Mouse (Mus musculus) forebrain, postnatal 0 days (tissue): ENCODE results near the gene Fastk. TPM values are rescaled to one million over a fixed set of nuclear protein-coding genes. Genes with fewer than 3 reads are reported as not detected.

Experiments used
- ATAC-seq: fragments of 200-750 bp; cut with Nextera tagmentation; 2 replicates; pipeline ENCODE4 v1.8.0; 2017; ENCODE audit warnings: mild to moderate bottlenecking, moderate library complexity
- DNase-seq: peaks from one replicate; pipeline ENCODE4 v3.0.0-alpha.2; 2015
- H3K27ac ChIP-seq: fragments of 300-500 bp; sonication (generic); 2 replicates; pipeline ENCODE4 v1.5.1; 2014; ENCODE audit warnings: low read depth, mild to moderate bottlenecking, antibody characterized with exemption, low read length, moderate library complexity, mixed read lengths
- H3K27me3 ChIP-seq: fragments of 300-500 bp; sonication (generic); 2 replicates; pipeline ENCODE4 v1.6.1; 2014; ENCODE audit warnings: mild to moderate bottlenecking, low read length, mixed read lengths; ENCODE audit not compliant: insufficient read depth
- H3K36me3 ChIP-seq: fragments of 300-500 bp; sonication (generic); 2 replicates; pipeline ENCODE4 v1.6.1; 2014; ENCODE audit warnings: mild to moderate bottlenecking, moderate library complexity; ENCODE audit not compliant: insufficient read depth
- H3K4me1 ChIP-seq: fragments of 300-500 bp; sonication (generic); 2 replicates; pipeline ENCODE4 v1.6.1; 2014; ENCODE audit warnings: antibody characterized with exemption; ENCODE audit not compliant: insufficient read depth
- H3K4me2 ChIP-seq: fragments of 300-500 bp; sonication (generic); 2 replicates; pipeline ENCODE4 v1.6.1; 2014; ENCODE audit warnings: low read depth, mild to moderate bottlenecking, moderate library complexity
- H3K4me3 ChIP-seq: fragments of 300-500 bp; sonication (generic); 2 replicates; pipeline ENCODE4 v1.5.1; 2014; ENCODE audit warnings: low read depth, low read length, mixed read lengths
- H3K9ac ChIP-seq: fragments of 300-500 bp; sonication (generic); 2 replicates; pipeline ENCODE4 v1.6.1; 2014; ENCODE audit warnings: mild to moderate bottlenecking
- H3K9me3 ChIP-seq: fragments of 300-500 bp; sonication (generic); 2 replicates; pipeline ENCODE4 v1.6.1; 2016; ENCODE audit warnings: low read length
- CTCF ChIP-seq: sonication (generic); IDR thresholded peaks from 2 replicates; pipeline ENCODE4 v1.5.1; 2016; ENCODE audit warnings: antibody characterized with exemption, control low read depth, low read depth
- WGBS: fragments of 180-500 bp; shearing (Covaris S2); extraction: QIAGEN DNeasy Blood & Tissue Kit; methylation state at CpG from one replicate; pipeline ENCODE4 v1.1.7; 2014; 5-methylcytosine and 5-hydroxymethylcytosine counted together
- polyA plus RNA-seq: library from polyadenylated mRNA; unstranded; fragments of >200 nt; fragmentation: Nextera tagmentation; extraction: Ambion mirVana; gene quantifications from 2 replicates; pipeline ENCODE4 v1.2.1, GENCODE M21; 2015
- total RNA-seq: library from RNA; depleted of rRNA; stranded (reverse); fragments of >200 nt; gene quantifications from 2 replicates; pipeline ENCODE4 v1.2.3, GENCODE M21; 2014

The Fastk gene
- total and polyA plus RNA-seq, 2 experiments from 2014 or later, result 88.7 to 132 TPM

DNA sequence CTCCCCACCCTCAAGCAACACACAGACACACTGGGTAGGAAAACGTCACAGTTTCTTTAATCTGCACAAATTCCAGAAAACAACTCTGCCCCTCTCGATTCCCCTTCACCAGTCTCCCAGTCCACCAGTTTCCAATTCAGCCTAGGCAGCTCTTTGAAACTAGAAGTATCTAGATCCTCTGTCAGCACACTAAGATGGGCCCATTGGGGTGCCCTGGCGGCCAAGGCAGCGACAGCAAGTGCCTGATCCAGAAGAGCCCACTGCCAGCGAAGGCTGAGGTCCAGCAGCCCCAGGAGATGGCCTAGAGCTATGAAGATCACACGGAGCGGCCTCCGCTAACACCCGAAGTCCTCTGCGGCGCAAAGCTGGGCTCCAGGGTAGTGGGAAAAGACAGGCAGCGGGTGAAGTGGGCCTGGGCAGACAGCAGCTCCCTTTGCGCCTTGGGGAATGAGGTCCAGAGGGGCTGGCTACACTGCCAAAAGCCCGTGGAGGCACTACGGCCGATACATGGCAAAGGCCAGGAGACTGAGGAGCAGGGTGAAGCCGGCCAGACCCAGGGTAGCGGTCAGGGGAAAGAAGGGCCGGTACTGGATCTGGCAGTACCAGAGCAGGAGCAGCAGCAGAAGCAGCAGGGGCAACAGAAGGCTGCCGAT is 467 bp upstream of the Fastk start:
- H3K36me3 ChIP-seq, result peaks cover 20% of the 10 kb centered on the region
- WGBS, result 56% methylated on average over 20 of the region's 20 CpGs
- H3K9me3 ChIP-seq, result no peaks in the 10 kb centered on the region
- ATAC-seq (peak; percentile 6), DNase-seq (no peak)
- peak overlapping the region; percentile 94 for H3K27ac ChIP-seq
- peaks cover 16% of the 10 kb centered on the region for H3K4me1 ChIP-seq
- peak overlapping the region; percentile 98 for H3K9ac ChIP-seq
- H3K27me3 ChIP-seq, result no peaks in the 10 kb centered on the region
- H3K4me2 ChIP-seq, result peak overlapping the region; percentile 97
- peak overlapping the region; percentile 87 for H3K4me3 ChIP-seq
- TF ChIP-seq CTCF, result peak; percentile 45

DNA sequence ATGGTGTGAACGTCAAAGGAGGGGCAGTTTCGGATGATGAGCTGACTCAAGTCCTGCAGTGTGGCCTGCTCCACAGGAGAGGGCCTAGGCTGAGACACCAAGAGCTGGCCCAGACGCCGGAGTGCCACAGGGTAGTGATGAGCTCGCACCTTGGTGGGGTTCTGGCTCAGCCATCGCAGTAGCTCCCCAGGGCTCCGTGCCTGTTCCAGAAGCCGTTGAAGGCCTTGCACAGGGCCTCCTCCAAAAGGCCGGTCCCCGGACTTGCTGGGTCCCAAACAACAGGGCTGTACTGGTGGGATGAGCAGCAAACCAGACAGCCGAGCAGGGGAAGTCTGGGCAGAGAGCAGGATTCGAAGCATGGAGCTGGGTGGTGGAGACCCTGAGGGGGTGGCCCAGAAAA is 1.2 kb downstream of the Fastk start:
- no peak for TF ChIP-seq CTCF
- WGBS, result 83% methylated on average over 12 of the region's 12 CpGs
- peak overlapping the region; percentile 87; the same call in 1 of the 2 replicates for H3K4me3 ChIP-seq
- no peaks in the 10 kb centered on the region for H3K27me3 ChIP-seq
- DNase-seq (no peak), ATAC-seq (no peak)
- H3K9me3 ChIP-seq, result no peaks in the 10 kb centered on the region
- peaks cover 33% of the 10 kb centered on the region for H3K36me3 ChIP-seq
- H3K4me1 ChIP-seq, result peaks cover 16% of the 10 kb centered on the region
- H3K4me2 ChIP-seq, result peak overlapping the region; percentile 97
- peak overlapping the region; percentile 98; the same call in 1 of the 2 replicates for H3K9ac ChIP-seq
- no peak overlapping the region for H3K27ac ChIP-seq

DNA sequence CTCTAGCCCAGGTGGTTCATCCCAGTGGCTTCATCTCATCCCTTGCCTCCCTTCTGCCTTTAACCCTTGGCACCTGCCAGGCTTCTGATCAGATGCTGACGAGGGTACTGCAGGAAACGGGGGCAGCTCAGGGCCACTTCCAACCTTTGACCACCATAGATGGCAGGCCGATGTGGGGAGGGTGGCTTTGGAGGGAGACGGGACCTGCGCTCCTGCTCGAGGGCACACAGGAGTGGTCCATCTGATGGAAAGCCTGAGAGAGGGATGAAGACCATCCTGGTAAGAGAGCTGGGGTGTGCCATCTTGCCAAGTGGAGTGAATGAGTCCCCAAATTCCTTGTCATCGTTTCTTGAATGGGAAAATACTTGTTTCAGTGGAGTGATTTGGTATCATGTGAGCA is 1.9 kb downstream of the Fastk start:
- peaks cover 36% of the 10 kb centered on the region for H3K36me3 ChIP-seq
- H3K27me3 ChIP-seq, result no peaks in the 10 kb centered on the region
- DNase-seq (no peak), ATAC-seq (no peak)
- no peak overlapping the region for H3K9ac ChIP-seq
- TF ChIP-seq CTCF, result no peak
- H3K4me3 ChIP-seq, result no peak overlapping the region
- no peak overlapping the region for H3K4me2 ChIP-seq
- 91% methylated on average over 7 of the region's 7 CpGs for WGBS
- no peak overlapping the region for H3K27ac ChIP-seq
- peaks cover 16% of the 10 kb centered on the region for H3K4me1 ChIP-seq
- H3K9me3 ChIP-seq, result no peaks in the 10 kb centered on the region

DNA sequence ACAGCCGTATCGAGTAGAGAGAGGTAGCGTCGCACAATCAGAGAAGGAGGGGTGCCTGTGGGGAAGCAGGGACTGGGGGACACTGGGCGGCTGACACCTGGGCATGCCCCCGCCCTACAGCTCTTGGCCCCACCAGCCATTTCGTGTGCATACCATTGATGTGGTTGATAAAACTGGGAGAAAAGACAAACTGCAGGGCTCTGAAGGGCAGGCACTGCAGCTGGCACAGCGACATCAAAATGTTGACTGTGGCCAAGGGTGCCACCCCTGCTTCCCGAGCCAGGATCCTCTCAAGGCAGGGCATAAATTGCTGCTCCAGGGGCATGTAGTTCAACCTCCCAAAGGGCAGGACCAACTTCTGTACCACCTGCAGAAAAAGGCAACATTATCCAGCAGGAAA is 3.1 kb downstream of the Fastk start:
- H3K9ac ChIP-seq, result no peak overlapping the region
- no peak overlapping the region for H3K4me3 ChIP-seq
- H3K4me1 ChIP-seq, result peaks cover 4% of the 10 kb centered on the region
- H3K27me3 ChIP-seq, result no peaks in the 10 kb centered on the region
- H3K4me2 ChIP-seq, result no peak overlapping the region
- DNase-seq (no peak), ATAC-seq (no peak)
- H3K36me3 ChIP-seq, result peaks cover 36% of the 10 kb centered on the region
- H3K9me3 ChIP-seq, result no peaks in the 10 kb centered on the region
- WGBS, result 89% methylated on average over 9 of the region's 9 CpGs
- no peak overlapping the region for H3K27ac ChIP-seq
- TF ChIP-seq CTCF, result no peak

DNA sequence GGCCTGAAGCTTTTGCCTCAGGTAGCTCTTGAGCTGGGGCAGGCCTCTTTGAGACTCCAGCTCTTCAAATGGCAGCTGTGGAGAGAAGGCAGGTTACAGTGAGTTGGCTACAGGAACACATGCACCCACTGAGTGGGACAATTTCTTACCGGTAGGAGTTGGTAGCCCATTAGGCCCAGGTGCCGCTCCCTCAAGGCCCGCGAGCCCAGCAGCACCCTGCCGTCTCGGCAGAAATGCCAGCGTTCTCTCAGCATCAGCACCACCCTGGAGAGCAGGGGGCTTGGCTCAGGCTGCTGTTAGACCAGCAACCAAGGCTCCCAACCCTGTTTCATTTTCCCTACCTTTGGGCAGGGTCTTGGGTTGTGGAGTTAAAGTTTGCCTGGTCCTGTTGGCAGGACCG is 3.9 kb downstream of the Fastk start:
- no peak for TF ChIP-seq CTCF
- Histone ChIP-seq H3K9ac (no peak overlapping the region), H3K4me2 (no peak overlapping the region), H3K9me3 (no peaks in the 10 kb centered on the region), H3K4me1 (no peaks in the 10 kb centered on the region; the same call in 1 of the 2 replicates), H3K27me3 (no peaks in the 10 kb centered on the region), H3K27ac (no peak overlapping the region), H3K36me3 (peaks cover 36% of the 10 kb centered on the region), H3K4me3 (no peak overlapping the region)
- DNase-seq (no peak), ATAC-seq (no peak)
- WGBS, result 93% methylated on average over 8 of the region's 8 CpGs

DNA sequence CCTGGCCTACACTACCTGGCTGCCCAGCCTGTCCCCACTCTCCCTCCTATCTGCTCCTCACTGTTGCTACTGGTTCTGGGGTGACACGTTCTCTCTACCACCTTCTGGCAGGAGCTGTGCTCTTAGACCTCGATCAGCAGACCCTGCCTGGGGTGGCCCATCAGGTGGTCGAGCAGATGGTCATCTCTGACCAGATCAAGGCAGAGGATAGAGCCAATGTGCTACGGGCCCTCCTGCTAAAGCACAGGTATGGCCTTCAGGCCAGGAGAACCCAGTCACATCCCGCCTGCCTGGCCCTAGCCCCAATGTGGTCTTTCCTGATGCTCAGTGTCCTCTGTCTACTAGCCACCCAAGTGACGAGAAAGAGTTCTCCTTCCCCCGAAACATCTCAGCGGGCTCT is 11.1 kb downstream of the Fastk start:
- 88% methylated on average over 8 of the region's 8 CpGs for WGBS
- no peak for DNase-seq
- H3K9ac ChIP-seq, result no peak overlapping the region
- H3K4me2 ChIP-seq, result no peak overlapping the region
- TF ChIP-seq CTCF, result no peak
- no peak for ATAC-seq
- H3K27ac ChIP-seq, result no peak overlapping the region
- no peak overlapping the region for H3K4me3 ChIP-seq
- no peaks in the 10 kb centered on the region for H3K9me3 ChIP-seq
- peaks cover 35% of the 10 kb centered on the region for H3K36me3 ChIP-seq
- H3K27me3 ChIP-seq, result no peaks in the 10 kb centered on the region
- no peaks in the 10 kb centered on the region for H3K4me1 ChIP-seq

DNA sequence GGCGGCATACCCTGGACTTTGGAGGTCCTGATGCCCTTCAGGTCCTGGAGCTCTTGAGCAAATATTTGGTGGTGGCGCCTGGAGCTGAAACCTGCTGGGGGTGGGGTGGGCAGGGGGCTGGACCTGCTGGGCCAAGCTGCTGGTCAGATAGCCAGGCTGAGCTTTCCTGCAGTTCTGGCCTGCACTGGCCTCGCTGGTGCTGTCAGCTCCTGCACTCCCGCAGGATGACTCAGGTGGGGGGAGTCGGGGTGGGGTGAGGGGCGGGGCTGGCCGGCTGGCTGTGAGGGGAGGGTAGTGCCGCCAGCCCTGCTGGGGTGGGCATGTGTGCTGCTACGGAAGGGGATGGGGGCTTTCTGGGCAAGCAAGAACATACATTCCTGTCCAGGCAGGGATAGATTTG is 16.5 kb downstream of the Fastk start:
- TF ChIP-seq CTCF, result no peak
- ATAC-seq (no peak), DNase-seq (no peak)
- H3K27me3 ChIP-seq, result peaks cover 5% of the 10 kb centered on the region; the same call in 1 of the 2 replicates
- H3K4me2 ChIP-seq, result no peak overlapping the region
- H3K27ac ChIP-seq, result no peak overlapping the region
- 16% methylated on average over 9 of the region's 9 CpGs for WGBS
- no peak overlapping the region for H3K4me3 ChIP-seq
- peaks cover 7% of the 10 kb centered on the region; the same call in 1 of the 2 replicates for H3K4me1 ChIP-seq
- no peaks in the 10 kb centered on the region for H3K9me3 ChIP-seq
- H3K9ac ChIP-seq, result no peak overlapping the region
- H3K36me3 ChIP-seq, result peaks cover 22% of the 10 kb centered on the region
